Mouse (Mus musculus) megakaryocyte progenitor cell, adult 5-6 weeks (primary cell): ENCODE results near the gene Hacd3. TPM values are rescaled to one million over a fixed set of nuclear protein-coding genes. Genes with fewer than 3 reads are reported as not detected.

Experiments used
- ATAC-seq: replicated peaks from 2 replicates; pipeline ENCODE4 v1.8.0; 2016; ENCODE audit warnings: mild to moderate bottlenecking, moderate TSS enrichment, inconsistent platforms; ENCODE audit not compliant: poor library complexity
- total RNA-seq, 2 experiments: library from RNA; stranded (forward) in 1 of 2; stranded (reverse) in 1 of 2; fragments of 157-497, 149-512 nt in 1 of 2; fragments of 200-1000 nt in 1 of 2; gene quantifications; 2 replicates each; pipeline versions ENCODE4 v1.2.3 to v1.2.4; 2015 to 2017

The Hacd3 gene
- total RNA-seq (2015) (23.5 and 27.6 TPM in 2 replicates), total RNA-seq (2017) (47.8 and 52.9 TPM in 2 replicates)

DNA sequence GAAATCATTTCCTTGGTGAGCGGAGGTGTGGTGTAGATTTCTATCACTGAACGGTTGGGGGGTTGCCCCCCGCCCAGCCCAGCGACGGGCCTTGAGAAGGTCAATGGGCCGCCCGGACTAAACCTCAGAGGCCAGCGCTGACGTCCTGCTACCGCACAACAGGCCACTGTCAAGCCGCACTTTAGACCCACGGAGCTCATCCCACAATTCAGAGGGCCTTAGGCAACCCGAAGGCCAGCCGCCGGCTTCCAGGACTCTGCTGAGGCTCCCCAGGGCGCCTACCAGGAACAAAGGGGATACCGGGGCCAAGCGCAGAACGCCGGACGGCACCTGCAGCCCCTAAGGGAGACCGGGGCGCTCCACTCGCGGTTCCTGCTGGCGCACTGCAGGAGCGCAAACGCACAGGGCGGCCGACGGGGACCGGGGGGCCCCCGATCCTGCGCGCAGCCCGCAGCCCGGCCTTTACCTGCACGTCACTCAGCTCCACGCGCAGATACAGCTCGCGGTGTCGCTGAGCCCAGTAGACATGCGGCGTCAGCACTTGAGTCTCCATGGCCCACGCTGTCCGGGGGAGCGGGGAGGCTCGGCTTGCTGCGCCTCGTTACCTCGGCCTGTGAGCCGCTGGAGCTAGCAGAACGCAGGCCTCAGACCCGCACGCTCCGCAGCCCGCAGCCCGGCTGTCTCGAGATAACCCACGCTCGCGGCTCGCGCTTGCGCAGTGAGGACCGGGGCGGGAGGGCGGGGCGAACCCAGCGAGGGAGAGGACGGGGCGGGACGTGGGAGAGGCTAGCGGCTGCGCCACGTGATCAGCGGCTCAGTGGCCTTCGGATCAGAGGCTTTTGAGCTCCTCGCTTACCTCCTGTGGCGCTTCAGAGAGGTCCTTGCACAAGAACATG is at the start of gene Hacd3:
Gene Hacd3 (minus strand): TSS at position 703 of the 896 bp plus-strand sequence.
- ATAC-seq: peak; percentile 75

- ATAC-seq: peak; percentile 95
Observed at GRCm38 (mm10) chr9:65070587-65070986, 49.1 kb upstream of the Hacd3 start.

DNA sequence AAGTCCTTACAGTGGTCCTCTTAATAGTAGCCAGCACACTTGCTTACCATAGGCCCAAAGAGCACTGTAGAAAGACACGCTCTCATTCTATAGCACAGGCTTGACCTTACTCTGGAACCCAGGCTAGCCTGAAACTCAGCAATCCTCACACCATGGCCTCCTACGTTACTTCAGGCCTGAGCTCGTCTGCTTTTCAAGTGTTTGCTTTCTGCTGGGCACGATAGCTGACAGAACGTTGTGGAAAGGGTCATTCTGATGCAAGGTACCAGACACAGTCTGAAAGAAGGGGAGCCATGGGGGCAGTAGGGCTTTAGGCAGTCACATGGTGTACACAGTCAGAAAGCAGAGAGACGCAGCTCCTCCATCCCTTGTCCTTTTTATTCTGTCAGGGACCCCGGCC is 42.8 kb upstream of the Hacd3 start:
- no peak for ATAC-seq

DNA sequence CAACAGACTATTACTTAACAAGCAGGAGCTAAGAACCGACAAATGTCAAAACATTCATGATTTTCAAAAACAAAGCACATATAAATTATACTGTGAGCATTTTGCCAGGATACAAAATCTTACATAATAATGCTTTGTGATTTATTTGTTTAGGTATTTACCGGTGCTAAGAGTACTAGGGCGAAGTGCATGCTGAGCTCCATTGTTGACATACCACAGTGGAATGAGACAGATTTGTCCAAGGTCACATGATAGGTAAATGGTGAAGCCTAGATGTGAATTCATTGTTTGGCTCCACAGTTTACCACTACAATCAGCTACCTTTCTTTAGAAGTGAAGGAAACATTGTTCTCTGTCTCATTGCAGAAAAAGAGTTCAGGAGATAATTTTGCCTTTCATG is 29.5 kb upstream of the Hacd3 start:
- no peak for ATAC-seq

- ATAC-seq: no peak
Observed at GRCm38 (mm10) chr9:65049422-65049821, 27.9 kb upstream of the Hacd3 start.

GRCm38 (mm10) chr9:65046993-65047392 is 25.5 kb upstream of the Hacd3 start:
- no peak for ATAC-seq

- no peak for ATAC-seq
Observed at GRCm38 (mm10) chr9:65041430-65041829, 19.9 kb upstream of the Hacd3 start.

- ATAC-seq: no peak
Observed at GRCm38 (mm10) chr9:65036861-65037260, 15.4 kb upstream of the Hacd3 start.

GRCm38 (mm10) chr9:65036456-65036855 is 15.0 kb upstream of the Hacd3 start:
- no peak for ATAC-seq

DNA sequence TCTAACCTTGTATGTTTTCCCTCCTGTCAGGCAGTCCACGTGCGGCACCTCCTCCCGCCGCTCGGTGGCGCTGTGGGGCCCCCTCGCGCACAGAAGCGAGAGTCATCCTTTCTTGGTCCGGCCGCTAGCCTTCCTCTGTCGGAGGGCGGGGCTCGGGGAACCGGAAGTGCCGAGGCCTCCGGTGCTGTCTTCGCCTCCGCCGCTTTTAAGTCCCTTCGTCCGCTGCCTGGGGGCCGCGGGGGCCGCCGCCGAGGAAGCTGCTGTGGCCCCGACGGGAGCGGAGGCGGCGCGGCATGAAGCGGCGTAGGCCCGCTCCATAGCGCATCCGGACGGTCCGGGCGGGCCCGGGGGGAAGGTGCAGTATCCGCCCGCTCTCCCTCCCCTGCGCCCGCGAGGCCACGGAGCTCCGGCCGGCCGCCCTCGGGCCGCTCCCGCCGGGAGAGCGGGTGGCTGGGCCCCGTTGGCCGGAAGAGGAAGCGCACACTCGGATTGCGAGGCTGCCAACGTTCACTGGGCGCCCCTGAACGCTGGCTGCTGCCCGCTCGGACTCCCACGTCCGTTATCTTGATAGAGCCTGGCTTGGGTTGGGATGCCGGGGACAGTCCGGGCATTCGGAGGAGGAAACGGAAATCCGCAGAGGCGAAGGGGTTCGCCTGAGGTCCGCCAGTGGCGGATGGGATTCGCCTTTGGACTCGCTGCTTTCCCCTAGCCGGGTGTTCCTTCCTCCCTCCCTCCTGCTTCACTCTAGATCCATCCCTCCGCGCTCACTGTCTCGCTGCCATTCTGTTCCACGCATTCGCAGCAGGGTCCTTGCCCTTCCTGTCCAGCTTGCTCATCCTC is 11.0 kb upstream of the Hacd3 start, which contains the start of gene Dpp8:
Gene Dpp8 (plus strand): TSS at position 146 of the 840 bp plus-strand sequence.
- peak; percentile 98 for ATAC-seq

- peak; percentile 12 for ATAC-seq
Observed at GRCm38 (mm10) chr9:65031894-65032268, 10.4 kb upstream of the Hacd3 start.

GRCm38 (mm10) chr9:65031355-65031754 is 9.9 kb upstream of the Hacd3 start:
- ATAC-seq: peak; percentile 45

DNA sequence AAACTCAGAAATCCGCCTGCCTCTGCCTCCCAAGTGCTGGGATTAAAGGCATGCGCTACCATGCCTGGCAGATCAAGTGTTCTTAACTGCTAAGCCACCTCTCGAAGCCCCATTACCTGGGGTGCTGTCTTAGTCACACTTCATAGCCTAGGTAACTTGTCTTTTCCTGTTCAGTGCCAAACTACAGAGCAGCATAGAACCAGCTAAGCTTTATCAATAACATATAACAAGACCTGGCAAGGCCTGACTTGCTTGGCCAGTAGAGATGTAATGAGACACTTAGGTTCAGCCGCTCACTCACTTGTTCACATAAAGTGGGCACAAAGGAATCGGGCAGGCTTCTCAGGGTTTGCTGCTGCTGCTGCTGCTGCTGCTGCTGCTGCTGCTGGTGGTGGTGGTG is 6.8 kb upstream of the Hacd3 start:
- ATAC-seq: no peak

DNA sequence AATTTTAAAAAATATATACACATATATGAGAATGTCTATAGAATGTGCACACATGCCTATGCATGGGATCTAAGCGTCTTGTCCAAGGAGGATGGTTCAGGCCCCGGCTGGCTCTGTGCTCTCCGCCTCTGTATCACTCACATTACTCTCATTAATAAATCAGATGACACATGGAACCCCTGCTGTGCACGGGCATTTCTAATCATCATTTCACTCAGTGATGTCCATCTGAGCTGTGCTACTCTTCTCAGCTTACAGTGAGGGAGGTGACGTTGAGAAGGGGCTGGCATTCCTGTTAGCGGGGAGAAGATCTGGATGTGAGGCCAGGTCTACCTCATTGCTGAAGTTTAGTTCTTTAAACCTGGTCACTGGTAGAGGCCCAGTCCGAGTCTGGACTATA is 5.7 kb upstream of the Hacd3 start:
- no peak for ATAC-seq

DNA sequence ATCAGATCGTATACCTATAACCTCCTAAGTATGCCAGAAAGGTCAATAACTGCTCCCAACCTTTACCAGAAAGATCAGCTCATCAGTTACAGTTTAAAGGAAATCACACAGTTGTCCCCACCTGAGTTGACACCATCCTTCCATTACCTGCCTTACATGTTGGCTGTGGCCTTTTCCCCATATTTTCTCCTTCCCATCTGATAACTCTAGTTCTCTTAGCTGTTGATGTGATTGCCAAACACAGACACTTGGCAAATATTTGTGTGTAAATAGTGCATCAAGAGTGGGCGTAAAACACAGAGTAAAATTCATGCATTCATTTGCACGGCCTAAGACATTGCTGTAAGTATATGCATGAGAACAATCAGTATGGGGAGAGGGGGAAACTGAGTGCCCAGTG is 2.0 kb upstream of the Hacd3 start:
- ATAC-seq: no peak

DNA sequence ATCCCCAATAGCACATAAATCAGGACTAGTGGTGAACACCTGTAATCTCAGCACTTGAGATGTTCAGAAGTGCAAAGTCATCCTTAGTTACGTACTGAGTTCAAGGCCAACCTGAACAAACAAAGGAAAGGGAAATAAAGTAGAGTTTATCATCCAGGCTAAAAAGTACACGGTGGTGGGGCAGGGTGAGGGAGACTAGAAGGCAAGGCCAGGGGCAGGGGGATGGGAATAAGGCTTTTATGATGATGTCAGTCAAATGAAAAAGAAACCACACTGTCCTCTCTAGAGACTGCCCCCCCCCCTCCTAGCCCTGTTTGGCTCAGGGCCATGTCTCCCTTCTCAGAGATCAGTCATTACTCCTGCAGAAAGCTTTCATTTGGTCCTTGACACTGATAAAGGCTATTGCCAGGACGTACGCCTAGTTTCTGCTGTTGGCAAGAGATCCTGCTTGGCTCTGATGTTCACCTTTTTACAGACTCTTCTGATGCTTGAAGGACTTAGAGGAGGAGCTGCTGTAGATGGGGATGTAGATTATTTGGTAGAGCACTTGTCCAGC is 1.2 kb upstream of the Hacd3 start:
- no peak for ATAC-seq

GRCm38 (mm10) chr9:65021887-65022579 is 540 bp upstream of the Hacd3 start:
- no peak; the same call in 1 of the 2 replicates for ATAC-seq

- ATAC-seq: no peak
Observed at GRCm38 (mm10) chr9:65020128-65020527, 1.4 kb downstream of the Hacd3 start.

DNA sequence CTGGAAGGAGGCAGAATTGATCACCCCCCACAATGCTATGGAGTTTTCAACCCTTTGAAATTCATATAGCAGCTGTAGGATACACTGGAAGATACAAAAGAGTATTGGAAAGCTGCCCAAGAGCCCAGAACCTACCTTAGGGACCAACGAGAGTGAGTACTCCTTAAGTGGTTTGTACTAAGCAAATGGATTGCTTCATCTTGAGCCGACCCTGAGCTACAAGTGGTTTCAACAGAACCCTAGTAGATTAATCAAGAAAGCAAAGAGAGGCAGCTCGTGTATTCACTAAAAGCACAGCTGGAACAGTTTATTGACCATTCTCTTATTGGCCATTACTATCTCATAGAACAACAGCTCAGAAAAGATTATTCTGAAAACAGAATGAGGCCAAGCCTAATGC is 2.3 kb downstream of the Hacd3 start:
- no peak for ATAC-seq

GRCm38 (mm10) chr9:65018588-65019121 is 2.8 kb downstream of the Hacd3 start:
- ATAC-seq: peak; percentile 43

GRCm38 (mm10) chr9:65017896-65018295 is 3.6 kb downstream of the Hacd3 start:
- no peak for ATAC-seq
